Mouse (Mus musculus): ENCODE data around the gene Mxi1.

GRCm38 (mm10) chr19:53409663-53410307, 99.5 kb downstream of the Mxi1 start:
- no peak for TF ChIP-seq POLR2A (IDR thresholded peaks at IDR 0.05; ENCODE audit: low read depth, low read length)
- no peak for TF ChIP-seq CTCF (IDR thresholded peaks at IDR 0.05; ENCODE audit: extremely low read depth, insufficient read depth, insufficient read length, insufficient replicate concordance)

All from spleen, adult 2 months (tissue).